Mouse (Mus musculus) mesoderm, embryonic 11.5 days (tissue): ENCODE measurements at regions not wholly inside any gene's neighbourhood (a gene's known extent, or its start where the extent isn't known, plus 50 kb on each side); places are given as distances from the start of the nearest gene placed in this dataset.
A peak's percentile ranks its signal among the peaks of the same experiment; 100 is the strongest.

Experiments used
- DNase-seq: peaks from one replicate; pipeline ENCODE4 v3.0.0-alpha.2; 2012; ENCODE audit warnings: low read depth, low spot score

DNA sequence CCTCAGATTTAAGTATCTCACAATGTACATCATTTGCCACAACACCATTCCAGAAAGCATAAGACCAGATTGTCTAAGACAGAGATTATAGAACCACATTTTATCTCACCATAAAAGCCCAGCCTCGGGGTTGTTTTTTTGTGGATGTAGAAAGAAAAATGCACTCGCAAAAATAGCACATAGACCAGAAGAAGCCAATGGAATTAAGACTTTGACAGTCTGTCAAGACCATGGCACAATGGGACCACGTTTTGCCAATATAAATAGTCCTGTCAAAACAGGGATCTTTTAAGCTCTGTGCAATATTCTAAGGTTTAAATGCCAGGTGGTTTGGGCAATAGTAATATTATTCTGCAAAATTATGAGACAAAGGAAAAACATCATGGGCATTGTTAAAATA, 547.3 kb downstream of the Adgrl2 start:
- DNase-seq: no peak

DNA sequence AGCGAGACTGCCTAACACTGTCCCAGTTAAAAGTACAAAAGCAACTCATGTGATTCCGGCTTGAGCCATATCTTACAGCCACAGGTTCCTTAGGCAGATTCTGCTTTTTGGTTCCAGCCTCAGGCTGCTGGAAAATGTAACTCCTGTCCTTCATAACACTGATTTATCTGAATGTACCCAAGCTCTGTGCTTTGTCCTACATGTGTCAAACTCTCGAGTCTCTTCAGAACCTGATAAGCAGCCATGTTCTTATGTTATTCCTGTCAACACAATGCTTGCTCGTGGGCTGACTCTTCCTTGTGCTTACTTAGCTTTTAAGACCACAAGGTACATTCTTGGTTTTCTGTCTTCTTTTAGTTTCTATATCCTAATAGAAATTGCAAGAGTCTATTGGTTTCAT, 556.3 kb downstream of the Adgrl2 start:
- no peak for DNase-seq

DNA sequence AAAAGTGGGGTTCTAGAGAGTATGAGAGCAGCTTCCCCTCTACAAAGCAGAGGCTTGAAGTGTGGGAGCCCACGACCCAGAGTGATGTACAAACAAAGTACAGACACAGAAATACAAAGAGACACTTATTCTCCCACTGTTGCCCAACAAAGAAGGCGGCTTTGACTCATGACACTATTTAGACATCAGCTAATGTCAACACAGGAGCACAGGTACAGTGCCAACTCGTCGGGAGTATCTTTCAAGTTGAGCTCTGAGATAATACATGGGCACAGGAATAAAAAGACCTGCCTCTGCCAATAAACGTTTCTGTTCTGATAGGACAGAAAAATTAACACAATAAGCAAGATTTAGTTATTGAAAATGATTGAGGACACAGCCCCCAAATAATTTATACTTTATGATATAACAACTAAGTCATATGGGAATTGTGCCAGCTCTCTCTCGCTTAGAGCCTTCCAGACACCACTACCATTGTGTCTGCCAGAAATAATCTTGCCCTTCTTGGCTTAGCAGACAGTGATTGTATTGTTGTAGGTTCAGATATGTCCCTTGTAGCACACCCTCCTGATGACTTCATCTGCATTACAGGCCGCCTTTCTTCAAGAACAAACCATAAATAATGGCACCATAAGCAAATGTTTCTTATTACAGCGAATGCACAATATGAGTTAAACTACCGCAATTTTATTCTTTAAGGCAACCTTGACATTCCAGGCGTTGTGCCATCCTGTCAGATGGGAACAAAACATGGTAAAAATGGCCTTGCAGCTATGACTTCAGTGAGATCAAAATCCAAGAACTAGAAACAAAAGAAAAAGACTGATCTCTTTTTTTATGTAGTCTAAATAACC, 561.1 kb downstream of the Adgrl2 start:
- no peak for DNase-seq

DNA sequence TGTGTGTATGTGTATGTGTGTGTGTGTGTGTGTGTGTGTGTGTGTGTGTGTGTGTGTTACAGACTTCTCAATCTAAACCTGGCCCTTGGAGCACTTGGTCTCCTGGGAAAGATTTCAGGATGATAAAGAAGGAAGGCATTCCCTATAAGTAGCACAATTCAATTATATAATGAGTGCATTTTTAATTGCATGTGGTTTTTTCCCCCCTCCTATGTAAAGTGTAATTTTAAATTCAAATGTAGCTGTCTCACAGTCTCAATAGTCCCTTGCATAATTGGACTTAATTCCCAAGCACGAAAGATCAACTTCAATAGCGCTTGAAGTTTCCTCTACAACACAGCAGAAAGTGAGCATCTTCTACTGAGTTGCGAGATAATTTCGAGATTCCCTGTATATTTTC, 566.3 kb downstream of the Adgrl2 start:
- no peak for DNase-seq

DNA sequence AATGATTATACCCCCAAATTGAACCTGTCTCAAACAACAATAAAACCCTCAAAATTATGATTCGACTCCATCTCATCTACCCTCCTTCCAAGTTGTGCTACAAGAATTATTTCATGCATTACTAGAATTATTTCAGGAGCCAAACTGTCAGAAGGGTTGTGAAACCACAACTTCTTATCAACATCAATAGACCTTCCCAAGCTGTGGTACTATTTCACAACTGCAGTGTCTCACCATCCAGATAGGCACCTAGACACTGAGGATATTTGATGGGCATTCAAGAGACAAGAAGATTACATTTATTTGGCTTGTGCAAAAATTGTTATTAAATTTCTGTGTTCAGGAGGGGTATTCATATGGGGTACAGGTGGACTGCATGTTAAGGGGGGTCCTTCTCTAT, 567.0 kb downstream of the Adgrl2 start:
- no peak for DNase-seq

DNA sequence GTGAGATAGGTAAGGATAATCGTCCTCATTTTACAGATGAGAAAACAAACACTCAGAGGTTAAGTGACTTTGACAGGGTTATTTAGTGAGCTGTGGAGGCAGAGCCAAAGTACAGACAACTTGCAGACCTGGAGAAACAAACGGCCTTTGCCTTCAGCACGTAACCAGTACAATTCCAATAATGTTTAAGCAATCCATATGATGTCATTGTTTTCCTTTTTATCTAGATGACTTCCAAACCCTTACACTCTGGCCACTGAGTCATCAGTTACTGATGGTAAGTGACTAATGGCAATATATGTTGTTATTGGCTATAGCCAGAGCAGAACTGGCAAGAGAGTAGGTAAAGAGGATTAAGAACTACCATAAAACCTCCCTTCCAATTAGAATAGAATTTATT, 567.6 kb downstream of the Adgrl2 start:
- DNase-seq: no peak

DNA sequence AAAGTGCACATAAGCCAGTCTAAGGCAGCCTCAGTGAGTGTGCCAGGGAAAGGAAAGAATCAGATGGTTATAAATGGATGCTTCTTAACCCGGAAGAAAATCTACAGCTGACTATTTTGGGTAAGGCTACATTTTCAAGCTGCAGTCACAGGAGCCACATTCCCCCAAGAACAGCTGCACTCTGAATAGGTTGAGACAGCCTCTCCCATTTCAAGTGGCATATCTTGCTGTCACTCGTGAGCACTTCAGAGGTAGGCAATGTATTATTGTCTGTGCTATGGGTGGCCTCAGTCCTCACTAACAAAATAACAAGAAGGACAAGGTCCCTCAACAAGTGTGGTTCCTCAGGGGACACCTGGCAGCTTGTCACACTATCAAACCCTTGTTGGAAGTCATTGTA, 568.1 kb downstream of the Adgrl2 start:
- no peak for DNase-seq

DNA sequence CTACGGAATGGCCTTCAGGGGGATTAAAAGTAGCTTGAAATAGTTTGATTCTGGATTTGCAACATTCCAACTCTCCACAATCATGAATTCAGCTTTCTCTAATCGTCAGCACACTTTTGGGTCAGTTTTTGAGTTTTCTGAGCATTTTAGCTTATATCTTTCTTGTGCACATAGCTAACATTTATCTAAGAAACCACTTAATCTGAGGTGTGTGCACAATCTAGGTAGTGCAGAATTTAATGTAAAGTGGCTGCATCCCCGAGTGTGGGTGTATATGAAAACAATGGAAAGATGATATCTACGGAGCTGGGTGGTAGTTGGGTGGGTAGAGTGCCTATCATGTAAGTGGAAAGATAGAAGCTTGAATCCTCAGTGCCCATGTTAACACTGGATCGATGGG, 570.1 kb downstream of the Adgrl2 start:
- DNase-seq: no peak

DNA sequence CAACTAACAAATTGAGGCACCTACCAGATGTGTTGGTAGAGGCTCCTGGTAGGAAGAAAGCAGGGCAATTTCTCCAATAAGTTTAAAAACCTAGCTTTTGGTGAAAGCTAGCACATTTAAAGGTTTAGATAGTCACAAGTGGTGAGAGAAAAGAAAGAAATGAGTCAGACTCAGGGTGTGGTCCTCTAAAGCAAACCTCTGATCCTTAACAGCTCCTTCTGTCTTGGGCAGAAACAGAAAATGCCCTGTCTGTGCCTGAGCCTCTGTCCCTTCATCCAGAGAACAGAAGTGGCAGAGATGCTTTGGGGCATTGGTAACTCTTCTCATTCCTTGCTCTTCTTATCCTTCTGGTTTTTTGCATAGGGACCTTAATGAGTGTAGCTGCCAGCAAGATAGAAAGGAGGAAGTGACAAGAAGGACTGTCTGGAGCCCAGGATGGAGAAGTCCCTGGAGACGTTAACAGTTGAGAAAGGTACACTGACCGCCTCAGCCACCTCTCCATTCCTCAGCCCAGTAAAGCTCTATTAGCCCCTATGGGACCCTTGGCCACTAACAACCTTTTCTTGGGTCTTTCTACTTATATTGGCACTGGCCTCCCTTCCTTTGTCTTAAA, 570.8 kb downstream of the Adgrl2 start:
- DNase-seq: no peak

DNA sequence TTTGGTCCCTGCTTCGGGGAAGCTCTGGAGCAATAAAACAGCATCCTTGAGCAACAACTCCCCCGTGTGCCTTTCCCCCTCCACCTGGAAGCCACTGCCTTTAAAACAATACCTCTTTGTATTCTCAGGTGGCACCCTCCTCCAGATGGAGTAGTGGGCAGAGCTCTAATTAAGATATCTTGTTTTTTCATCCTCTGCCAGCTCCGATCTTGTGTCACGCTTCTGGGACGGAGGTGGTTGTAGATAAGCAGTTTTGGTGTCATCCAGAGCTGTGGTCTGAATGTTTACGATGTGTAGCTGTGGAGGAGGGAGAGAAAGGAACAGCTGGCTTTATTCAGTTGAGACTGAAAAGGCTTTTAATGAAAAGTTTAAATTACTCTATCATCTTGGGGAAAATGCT, 572.3 kb downstream of the Adgrl2 start:
- no peak for DNase-seq

DNA sequence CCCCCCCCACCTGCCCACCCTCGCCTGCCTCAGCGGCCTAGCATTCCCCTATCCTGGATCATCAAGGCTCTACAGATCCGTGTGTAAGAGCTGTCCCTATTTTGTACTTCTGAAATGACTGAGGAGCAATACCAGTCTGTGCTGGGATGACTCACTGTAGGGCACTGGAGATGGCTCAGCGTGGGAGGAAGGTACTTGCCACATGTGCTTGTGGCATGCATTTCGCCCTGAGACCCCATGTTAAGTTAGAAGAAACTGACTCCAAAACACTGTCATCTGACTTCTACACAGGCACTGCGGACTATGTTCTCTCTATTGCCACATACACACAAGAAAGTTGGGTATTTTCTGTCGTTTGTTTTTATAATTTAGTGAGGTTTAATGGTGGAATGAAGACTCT, 574.9 kb downstream of the Adgrl2 start:
- no peak for DNase-seq

DNA sequence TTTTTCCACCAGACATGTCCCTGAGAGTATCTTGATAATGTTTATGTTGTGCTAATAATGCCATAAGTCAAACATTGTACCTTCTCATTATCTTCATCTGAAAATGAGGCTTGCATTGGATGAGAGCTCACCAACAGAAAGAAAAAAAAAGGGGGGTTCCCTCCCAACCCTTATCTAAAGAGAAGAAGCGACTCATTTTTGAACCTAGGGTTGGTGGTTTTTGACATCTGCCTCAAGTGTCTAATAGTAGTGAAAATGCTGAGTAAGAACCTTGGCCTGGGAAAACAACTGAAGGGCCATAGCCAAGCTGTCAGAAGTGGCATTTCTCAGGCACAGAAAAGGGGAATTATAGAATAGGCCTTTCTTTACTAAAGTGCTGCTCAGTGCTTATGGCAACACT, 577.3 kb downstream of the Adgrl2 start:
- DNase-seq: no peak

DNA sequence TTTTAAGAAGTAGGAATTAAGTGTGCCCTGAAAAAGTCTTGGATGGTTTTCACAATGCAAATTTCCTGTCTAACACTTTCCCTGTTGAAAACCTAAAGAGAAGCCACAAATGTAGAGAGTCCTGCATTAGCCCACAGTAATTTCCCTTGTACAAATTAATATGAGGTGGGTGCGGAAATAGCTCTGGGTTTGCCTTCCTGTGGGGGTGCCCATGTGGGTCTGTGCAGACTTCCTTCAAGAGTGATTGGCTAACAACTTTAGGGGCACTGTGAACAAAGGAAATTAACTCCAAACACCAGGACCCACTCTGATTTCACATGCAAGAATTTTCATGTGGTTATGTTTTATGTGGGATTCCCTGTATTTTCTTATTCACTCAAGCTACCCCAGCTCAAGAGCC, 578.2 kb downstream of the Adgrl2 start:
- DNase-seq: no peak

DNA sequence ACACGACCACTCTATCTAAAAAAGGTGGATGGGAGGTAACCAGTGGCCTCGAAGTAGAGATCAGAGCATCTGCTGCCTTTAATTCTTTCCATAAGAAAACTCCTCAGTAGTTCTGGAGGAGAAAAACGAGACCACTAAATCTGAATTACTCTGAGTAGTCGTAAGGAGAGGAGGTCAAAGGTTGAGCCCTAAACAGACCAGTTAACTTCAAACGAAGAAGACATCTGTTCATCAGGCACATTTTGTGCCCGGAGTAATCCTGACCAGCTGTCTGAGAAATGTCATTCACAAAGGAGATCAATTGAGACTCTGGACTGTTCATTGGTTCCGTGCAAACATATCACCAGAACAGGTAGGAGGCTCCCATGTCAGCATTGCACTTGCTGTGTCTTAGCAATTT, 592.0 kb downstream of the Adgrl2 start:
- DNase-seq: peak; percentile 69

DNA sequence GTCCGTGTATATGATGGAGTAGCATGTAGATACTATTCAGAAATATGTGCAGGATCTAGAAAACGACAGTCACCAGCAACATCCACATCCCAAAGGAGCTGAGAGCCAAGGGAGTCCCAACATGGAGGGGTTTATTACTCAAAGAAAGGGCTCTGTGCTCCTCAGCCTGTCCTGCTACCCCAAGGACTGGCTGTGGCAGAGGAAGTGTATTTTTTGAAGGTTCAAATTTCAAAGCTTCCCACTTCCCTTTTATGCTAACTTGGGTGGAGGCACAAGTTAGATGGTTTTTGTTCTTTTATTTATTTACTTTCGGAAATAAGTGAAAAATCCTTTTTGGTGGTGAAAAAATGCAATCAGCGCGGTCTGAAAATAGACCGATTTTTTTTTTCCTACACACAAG, 602.8 kb downstream of the Adgrl2 start:
- DNase-seq: no peak

DNA sequence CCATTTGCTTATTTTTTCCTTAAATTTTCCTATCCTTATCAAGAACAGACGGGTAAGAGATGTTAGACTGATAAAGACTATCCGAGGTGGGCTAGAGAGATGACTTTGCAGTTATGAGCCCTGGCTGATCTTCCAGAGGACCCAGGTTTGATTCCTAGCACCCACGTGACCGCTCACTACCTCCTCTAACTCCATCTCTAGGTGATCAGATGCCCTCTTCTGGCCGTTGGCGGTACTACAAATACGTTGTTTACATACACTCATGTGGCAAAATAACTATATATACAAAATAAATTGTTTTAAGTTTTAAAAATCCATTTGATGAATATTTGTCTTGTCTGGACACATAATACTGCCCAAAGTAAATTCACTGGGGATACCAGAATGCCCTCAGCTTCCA, 604.6 kb downstream of the Adgrl2 start:
- no peak for DNase-seq

DNA sequence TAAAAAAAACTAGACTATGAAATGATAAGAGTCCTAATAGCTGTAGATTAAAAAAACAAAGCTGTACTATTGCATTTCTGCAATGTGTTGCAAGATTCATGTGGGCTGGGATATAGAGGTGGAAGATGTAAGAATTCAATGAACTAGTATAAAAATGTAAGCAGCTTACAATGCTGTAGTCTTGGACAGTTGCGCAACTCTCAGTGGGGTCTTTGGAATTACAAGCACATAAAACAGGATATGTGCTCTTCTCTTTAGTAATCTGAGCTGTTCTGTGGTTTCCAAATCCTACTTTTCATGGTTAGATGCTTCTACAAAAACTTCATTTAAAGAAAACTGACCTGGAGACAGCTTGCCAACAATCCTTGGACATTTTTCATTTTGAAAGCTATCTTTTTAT, 609.3 kb downstream of the Adgrl2 start:
- DNase-seq: no peak

DNA sequence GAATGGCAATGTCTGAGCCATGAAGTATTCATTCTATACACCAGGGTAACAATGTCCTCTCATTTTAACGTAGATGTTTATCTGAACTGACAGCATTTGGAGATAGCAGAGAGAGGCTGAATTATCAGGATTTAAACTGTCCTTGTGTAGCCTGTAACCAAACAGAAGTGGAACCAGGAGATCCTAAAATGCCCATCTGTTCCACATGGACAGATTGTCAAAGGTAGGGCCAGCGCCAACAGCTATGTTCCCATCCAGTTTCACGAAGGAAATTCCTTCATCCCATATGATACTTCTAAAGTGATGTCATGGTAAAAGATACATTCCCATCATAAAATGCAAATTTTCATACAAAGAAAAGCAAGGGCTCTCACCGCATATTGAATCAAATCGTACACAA, 627.0 kb downstream of the Adgrl2 start:
- no peak for DNase-seq

DNA sequence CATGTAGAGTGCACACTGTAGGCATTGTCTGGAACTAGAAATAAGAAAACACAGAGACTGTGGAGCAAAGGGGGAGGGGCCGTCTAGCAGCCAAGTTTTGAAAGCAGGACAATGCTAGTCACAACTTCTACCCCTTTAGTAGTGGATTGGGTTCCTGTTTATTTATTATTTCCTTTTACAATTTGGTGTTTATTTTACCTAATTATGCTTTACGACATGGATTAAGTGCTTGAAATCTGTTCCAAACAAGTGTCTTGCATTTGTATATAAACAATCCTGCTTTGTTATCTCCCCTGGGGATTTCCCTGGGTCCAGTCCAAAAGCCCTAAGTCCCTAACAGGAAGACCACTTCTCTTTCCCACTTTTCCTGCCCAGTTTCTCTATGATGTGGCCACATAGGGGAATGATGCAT, 627.9 kb downstream of the Adgrl2 start:
- no peak for DNase-seq

DNA sequence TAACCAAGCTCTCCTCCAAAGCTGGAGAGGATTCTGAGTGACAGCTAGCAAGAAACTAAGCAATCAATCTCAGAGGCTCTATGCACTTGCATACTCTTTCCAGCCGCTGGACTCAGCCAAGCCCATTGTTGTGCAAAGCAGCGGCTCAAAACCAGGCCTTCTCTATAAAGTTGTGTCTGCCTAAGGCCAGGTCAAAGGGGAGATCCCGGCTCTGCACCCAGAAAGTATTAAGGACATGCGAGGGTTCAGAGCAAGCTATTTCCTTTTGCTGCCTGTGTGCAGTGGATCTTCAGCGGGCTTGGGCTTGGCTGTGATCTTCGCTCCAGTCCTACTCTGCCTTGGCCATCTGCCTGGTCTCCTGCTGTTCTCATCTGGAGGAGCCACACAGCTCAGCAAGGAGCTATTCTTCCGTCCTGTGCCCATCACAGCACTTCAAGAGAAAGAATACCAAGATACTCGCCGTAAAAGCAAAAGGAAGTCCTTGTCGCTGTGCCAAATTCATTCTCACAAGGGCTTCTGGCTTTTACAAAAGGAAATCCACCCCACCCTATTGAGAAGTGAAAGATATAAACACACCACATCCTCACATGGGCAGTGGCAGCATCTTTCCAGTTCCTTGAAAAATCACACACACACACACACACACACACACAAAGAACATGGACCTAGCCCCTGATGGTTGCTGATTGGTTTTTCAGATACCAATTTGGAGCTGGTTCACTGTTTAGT, 646.6 kb downstream of the Adgrl2 start:
- peak; percentile 43 for DNase-seq

DNA sequence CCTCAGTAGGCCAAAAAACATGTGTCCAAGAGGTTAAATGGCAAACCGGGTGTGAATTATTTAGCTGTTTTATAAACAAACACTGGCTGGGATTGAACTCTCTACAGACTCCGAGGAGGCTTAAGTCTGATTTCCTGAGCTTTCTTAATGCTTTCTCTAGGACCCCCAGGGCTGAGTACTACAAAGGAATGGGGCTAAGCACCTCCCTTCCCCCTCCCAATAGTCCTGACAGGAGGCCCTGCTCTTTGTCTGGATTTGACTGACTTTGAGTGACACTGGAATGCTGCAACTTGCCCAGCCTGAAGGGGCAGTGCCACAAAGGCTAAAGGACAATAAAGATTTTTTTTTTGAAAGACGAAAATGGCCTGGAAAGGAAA, 647.1 kb downstream of the Adgrl2 start:
- DNase-seq: no peak

DNA sequence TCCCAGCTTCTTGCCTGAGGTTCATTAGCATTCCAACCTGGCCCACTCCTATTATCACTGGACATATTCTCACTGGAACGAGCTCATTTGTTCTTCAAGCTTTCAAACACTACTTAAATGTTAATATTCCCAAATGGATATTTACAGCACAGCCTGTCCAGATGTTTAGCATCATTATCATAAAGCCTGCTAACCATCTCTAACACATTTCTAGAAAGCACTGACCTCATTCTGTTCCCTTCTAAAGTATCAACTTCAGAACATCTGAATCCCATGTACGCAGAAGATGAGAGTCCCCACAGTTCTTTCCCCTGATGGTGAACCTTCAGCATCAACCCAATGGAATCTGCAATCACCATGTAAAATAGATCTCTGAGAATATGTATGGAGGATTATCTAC, 651.1 kb downstream of the Adgrl2 start:
- no peak for DNase-seq

DNA sequence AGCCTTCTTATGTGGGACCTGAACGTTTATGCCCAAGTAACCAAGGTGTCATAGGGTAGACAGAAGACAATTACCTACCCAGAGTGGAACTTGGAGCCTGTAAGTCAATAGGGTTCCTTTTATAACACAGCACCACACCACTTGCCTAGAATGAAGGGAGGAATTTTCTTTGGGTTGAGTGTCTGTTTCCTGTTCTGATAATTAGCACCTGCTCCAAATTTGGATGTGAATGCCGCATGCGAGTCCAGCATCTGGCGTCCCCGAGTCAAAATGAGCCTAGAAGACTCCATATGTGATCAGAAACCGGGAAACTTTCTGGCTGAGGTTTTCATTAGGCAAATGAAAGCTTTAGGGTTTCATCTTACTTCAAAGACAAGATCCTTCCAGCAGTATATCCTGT, 653.7 kb downstream of the Adgrl2 start:
- DNase-seq: peak; percentile 27
